Comparison of ENCODE assay signal across 9 mouse cellular contexts in the genomic region with DNA sequence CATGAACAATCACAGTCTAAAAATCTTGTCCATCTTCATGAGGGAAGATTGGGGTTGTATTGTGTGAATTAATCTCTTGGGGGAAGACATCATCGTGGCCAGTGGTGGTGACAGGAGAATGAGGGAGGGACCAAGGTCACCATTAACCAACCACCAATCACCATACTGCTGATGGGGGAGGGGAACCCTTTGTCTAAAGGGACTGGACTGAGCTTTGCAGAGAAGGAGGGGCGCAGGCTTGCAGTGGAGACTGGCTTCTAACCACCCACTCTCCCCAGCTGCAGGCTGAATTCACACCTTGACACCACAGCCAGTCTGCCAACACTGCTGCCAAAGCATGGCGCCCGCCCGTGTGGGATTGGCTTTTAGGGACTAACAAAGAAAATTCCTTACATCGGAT. TPM values are rescaled to one million over a fixed set of nuclear protein-coding genes. Genes with fewer than 3 reads are reported as not detected.
DNase-seq lines count a peak whose midpoint lies in the region; ATAC-seq and TF ChIP-seq lines count a peak whose summit lies in the region.
"Had no signal": no experiment of that assay in that cellular context is flagged by ENCODE, and none has a peak within 500 bp of the region (broad histone marks: within the 10 kb centered on the region; RNA-seq: fewer than 3 reads in every experiment).

No protein-coding gene starts in this region.

- peaks cover 20% of the 10 kb centered on the region for H3K36me3 ChIP-seq in hindbrain, embryonic 15.5 days
- H3K36me3 ChIP-seq in neural tube, embryonic 13.5 days, result peaks cover 40% of the 10 kb centered on the region

- H3K9ac ChIP-seq in hindbrain, embryonic 15.5 days, result 0 out of 2 replicates have a peak overlapping the region, but pooled peaks have one; percentile 25
- H3K9ac ChIP-seq in neural tube, embryonic 13.5 days, result peak overlapping the region; percentile 51

- intact Hi-C loops in left cerebral cortex, adult 2 months (cut with DNase I), result loop anchor here (1.0 kb wide), 1 partner anchor 399 kb away; no protein-coding TSS in a partner anchor
- intact Hi-C loops in left cerebral cortex, postnatal 36 days (cut with DNase I), result no loop called here

- 41% methylated on average over 6 of the region's 6 CpGs for WGBS in hindbrain, embryonic 15.5 days
- WGBS in neural tube, embryonic 13.5 days, result 14% methylated on average over 6 of the region's 6 CpGs

- no peak overlapping the region for H3K27ac ChIP-seq in left cerebral cortex, adult 2 months
- peak overlapping the region; percentile 56; the same call in 1 of the 2 replicates for H3K27ac ChIP-seq in hindbrain, embryonic 15.5 days (replicated peaks)
- H3K27ac ChIP-seq in neural tube, embryonic 13.5 days (replicated peaks), result peak overlapping the region; percentile 74

- H3K4me1 ChIP-seq in hindbrain, embryonic 15.5 days (replicated peaks), result peaks cover 9% of the 10 kb centered on the region
- H3K4me1 ChIP-seq in neural tube, embryonic 13.5 days (replicated peaks), result peaks cover 14% of the 10 kb centered on the region

- peak; percentile 84 for ATAC-seq in hindbrain, embryonic 15.5 days (ENCODE audit: low FRiP score, low read depth)
- peak; percentile 90 for ATAC-seq in neural tube, embryonic 13.5 days (ENCODE audit: low read depth)
- ATAC-seq in granulocyte monocyte progenitor cell, adult 5-6 weeks (replicated peaks; ENCODE audit: poor library complexity, severe bottlenecking), result no peak

- TF ChIP-seq CTCF in left cerebral cortex, adult 2 months (IDR thresholded peaks at IDR 0.05), result no peak

- no peaks in the 10 kb centered on the region for H3K9me3 ChIP-seq in hindbrain, embryonic 15.5 days
- H3K9me3 ChIP-seq in neural tube, embryonic 13.5 days, result no peaks in the 10 kb centered on the region

- peak overlapping the region; percentile 48 for H3K4me2 ChIP-seq in hindbrain, embryonic 15.5 days
- H3K4me2 ChIP-seq in neural tube, embryonic 13.5 days, result peak overlapping the region; percentile 46

- no peak for DNase-seq in left cerebral cortex, adult 2 months (ENCODE audit: extremely low spot score in 1 of 2, low spot score in 2 of 2)
- no peak for DNase-seq in left cerebral cortex, postnatal 36 days (ENCODE audit: low spot score in 2 of 2)
- peak; percentile 71 for DNase-seq in embryo, embryonic 11 days
- no peak for DNase-seq in frontal cortex, adult 2 months (ENCODE audit: extremely low spot score in 1 of 2, low spot score in 1 of 2)
- DNase-seq in frontal cortex, postnatal 25 days (ENCODE audit: low spot score in 2 of 2), result no peak

- peak overlapping the region; percentile 14; the same call in 1 of the 2 replicates for H3K4me3 ChIP-seq in left cerebral cortex, adult 2 months
- H3K4me3 ChIP-seq in hindbrain, embryonic 15.5 days, result no peak overlapping the region
- H3K4me3 ChIP-seq in neural tube, embryonic 13.5 days, result peak overlapping the region; percentile 17; the same call in 1 of the 2 replicates

- no peaks in the 10 kb centered on the region for H3K27me3 ChIP-seq in hindbrain, embryonic 15.5 days
- 0 out of 2 replicates have a peak, but pooled peaks cover 4% of the 10 kb centered on the region for H3K27me3 ChIP-seq in neural tube, embryonic 13.5 days

RNA-seq across cellular contexts. Expression of gene Gm3448, which starts 24.7 kb away (rescaled TPM):
- total RNA-seq in left cerebral cortex, adult 2 months (2021), result 1 to 10 TPM; 7.9 to 9.7 TPM
- total RNA-seq in left cerebral cortex, postnatal 36 days (2021), result 10 to 100 TPM in 1 of 2 experiments, 1 to 10 TPM in 1; 4.7 to 10.7 TPM
- 3.5 and 4.2 TPM in 2 replicates for polyA plus RNA-seq in hindbrain, embryonic 15.5 days (2015; fragmentation: Nextera tagmentation; extraction: Ambion mirVana)
- 3.4 and 4.0 TPM in 2 replicates for polyA plus RNA-seq in neural tube, embryonic 13.5 days (2015; fragmentation: Nextera tagmentation; extraction: Ambion mirVana)
- 3.2 and 4.3 TPM in 2 replicates for total RNA-seq in granulocyte monocyte progenitor cell, adult 5-6 weeks (2014; fragmentation: Nextera tagmentation)
- total RNA-seq in granulocyte monocyte progenitor cell, adult 5-6 weeks (2017), result 3.9 and 9.9 TPM in 2 replicates
- polyA plus RNA-seq in frontal cortex, adult 2 months (2012; rRNA removed), result 4.0 and 4.9 TPM in 2 replicates

RNA-seq across cellular contexts. Expression of gene Tcte3, which starts 24.8 kb away (rescaled TPM):
- 1 to 10 TPM; 1.6 TPM for total RNA-seq in left cerebral cortex, adult 2 months (2021)
- 1 to 10 TPM in 1 of 2 experiments, under 1 TPM in 1; 0.54 to 1.9 TPM for total RNA-seq in left cerebral cortex, postnatal 36 days (2021)
- 0.52 and 0.71 TPM in 2 replicates for polyA plus RNA-seq in hindbrain, embryonic 15.5 days (2015; fragmentation: Nextera tagmentation; extraction: Ambion mirVana)
- polyA plus RNA-seq in neural tube, embryonic 13.5 days (2015; fragmentation: Nextera tagmentation; extraction: Ambion mirVana), result 0.92 TPM in 1 of 2 replicates, not detected in the other
- not detected in 2 replicates for total RNA-seq in granulocyte monocyte progenitor cell, adult 5-6 weeks (2014; fragmentation: Nextera tagmentation)
- not detected in 2 replicates for total RNA-seq in granulocyte monocyte progenitor cell, adult 5-6 weeks (2017)
- 0.36 and 0.95 TPM in 2 replicates for polyA plus RNA-seq in frontal cortex, adult 2 months (2012; rRNA removed)
- polyA plus RNA-seq: small intestine, adult 2 months had no signal

RNA-seq across cellular contexts. Expression of gene Ermard, which starts 25.1 kb away (rescaled TPM):
- 10 to 100 TPM; 49.9 to 52.6 TPM for total RNA-seq in left cerebral cortex, adult 2 months (2021)
- 10 to 100 TPM; 30.1 to 60.5 TPM for total RNA-seq in left cerebral cortex, postnatal 36 days (2021)
- polyA plus RNA-seq in hindbrain, embryonic 15.5 days (2015; fragmentation: Nextera tagmentation; extraction: Ambion mirVana), result 69.1 and 73.3 TPM in 2 replicates
- 97.4 and 101 TPM in 2 replicates for polyA plus RNA-seq in neural tube, embryonic 13.5 days (2015; fragmentation: Nextera tagmentation; extraction: Ambion mirVana)
- total RNA-seq in granulocyte monocyte progenitor cell, adult 5-6 weeks (2014; fragmentation: Nextera tagmentation), result 53.5 and 87.9 TPM in 2 replicates
- 27.9 and 32.3 TPM in 2 replicates for total RNA-seq in granulocyte monocyte progenitor cell, adult 5-6 weeks (2017)
- polyA plus RNA-seq in frontal cortex, adult 2 months (2012; rRNA removed), result 71.7 and 72.2 TPM in 2 replicates

RNA-seq across cellular contexts. Expression of gene Gm3435, which starts 56.1 kb away (rescaled TPM):
- total RNA-seq in left cerebral cortex, adult 2 months (2021), result 1 to 10 TPM; 2.4 to 3.0 TPM
- total RNA-seq in left cerebral cortex, postnatal 36 days (2021), result 1 to 10 TPM; 3.4 to 6.3 TPM
- 7.2 and 8.3 TPM in 2 replicates for polyA plus RNA-seq in hindbrain, embryonic 15.5 days (2015; fragmentation: Nextera tagmentation; extraction: Ambion mirVana)
- polyA plus RNA-seq in neural tube, embryonic 13.5 days (2015; fragmentation: Nextera tagmentation; extraction: Ambion mirVana), result 8.0 and 9.1 TPM in 2 replicates
- total RNA-seq in granulocyte monocyte progenitor cell, adult 5-6 weeks (2014; fragmentation: Nextera tagmentation), result 1.9 and 3.1 TPM in 2 replicates
- 2.4 and 4.0 TPM in 2 replicates for total RNA-seq in granulocyte monocyte progenitor cell, adult 5-6 weeks (2017)
- polyA plus RNA-seq in frontal cortex, adult 2 months (2012; rRNA removed), result 8.5 and 9.2 TPM in 2 replicates
